Mouse (Mus musculus): Measurements from ENCODE around the gene Mus81.

DNA sequence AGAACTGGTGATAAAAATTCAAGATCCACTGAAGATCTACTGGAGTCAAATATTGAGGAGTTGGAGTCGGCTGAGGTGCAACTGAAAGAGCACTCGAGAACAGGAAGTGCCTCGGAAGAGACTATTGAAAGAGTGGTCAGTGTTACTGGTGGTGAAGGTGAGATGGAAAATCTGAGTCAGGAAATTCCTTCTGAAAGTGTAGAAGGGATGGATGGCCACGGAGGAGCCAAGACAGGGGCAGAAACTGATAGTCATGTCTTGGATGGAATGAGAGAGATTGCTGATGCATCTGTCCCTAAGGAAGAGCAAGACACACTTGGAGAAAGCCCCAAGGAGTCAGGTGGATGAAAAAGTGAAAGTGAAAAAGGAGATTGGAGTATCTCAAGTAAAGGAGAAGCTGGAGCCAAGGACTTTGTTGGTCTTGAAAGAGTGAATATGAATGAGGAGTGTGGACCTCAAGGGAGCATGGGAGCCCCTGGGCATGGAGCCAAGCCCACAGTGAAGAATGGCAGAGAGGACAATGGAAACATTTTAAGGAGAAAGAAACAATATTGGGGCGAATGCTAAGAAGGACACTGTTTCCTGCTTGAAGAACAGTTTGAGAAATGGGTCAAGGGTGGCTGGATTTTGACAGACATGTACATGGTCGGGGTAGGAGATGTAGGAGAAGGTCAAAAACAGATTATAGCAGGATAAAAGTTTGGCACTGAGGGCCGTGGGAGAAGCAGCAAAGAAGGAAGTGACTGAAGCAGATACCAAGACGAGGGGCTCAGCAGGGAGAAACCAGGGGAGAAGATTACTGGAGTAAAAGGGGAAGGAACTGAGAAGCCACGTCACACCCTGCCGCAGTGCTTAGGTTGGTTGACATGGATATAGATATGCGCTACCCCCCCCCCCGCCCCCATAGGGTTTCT, 24.1 kb upstream of the Mus81 start:
- TF ChIP-seq CTCF (IDR thresholded peaks at IDR 0.05; ENCODE audit: borderline replicate concordance, control insufficient read depth, extremely low read depth, insufficient read depth, low read length, poor library complexity) (no peak), POLR2A (IDR thresholded peaks at IDR 0.05; ENCODE audit: control insufficient read depth, extremely low read depth, insufficient read depth, low read length, poor library complexity) (no peak)
